Mouse (Mus musculus) adipocyte (in vitro differentiated cells): ENCODE results near the gene Asxl2.
A peak's percentile ranks its signal among the peaks of the same experiment; 100 is the strongest.
"Not testable (repeated sequence)": the region's sequence is repeated elsewhere in the genome, so short reads cannot be mapped to it uniquely, and the experiment has no call there.

Experiments
- DNase-seq: peaks from one replicate; pipeline ENCODE4 v3.0.0-alpha.2; 2016; ENCODE audit warnings: low spot score

The Asxl2 gene

GRCm38 (mm10) chr12:3427891-3428775 is 1.5 kb downstream of the Asxl2 start:
- no peak for DNase-seq

DNA sequence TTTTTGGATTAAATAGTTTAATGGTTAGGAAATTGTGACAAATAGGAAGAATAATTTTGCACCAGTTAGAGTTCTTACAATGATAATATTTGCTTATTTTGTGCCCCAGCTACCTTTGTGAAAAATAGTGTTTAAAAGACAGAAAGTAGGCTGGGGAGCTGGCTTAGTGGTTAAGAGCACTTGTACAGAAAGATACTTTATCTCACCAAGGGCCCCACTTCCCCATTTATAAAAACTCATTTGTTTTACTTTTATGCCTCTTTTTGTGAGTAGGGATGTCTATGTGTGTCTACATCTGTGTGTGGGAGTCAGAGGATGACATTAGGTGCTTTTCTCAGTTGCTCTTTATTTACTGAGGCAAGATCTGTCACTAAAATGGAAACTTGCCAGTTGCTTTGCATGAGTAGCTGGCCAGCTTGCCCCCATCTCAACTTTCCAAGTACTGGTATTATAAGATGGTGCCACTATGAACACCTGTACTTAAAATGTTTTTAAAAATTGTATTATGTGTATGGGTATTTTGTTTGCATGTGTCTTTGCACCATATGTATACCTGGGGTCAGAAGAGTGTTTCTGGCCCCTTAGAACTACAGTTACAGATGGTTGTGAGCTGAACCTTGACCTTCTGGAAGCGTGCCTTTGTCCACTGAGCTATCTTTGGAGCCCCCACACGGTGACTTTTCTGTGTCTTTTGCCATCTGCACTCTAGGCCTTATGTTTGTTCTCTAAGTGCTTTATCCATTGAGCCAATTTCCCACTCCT is 3.2 kb downstream of the Asxl2 start:
- DNase-seq, result no peak

DNA sequence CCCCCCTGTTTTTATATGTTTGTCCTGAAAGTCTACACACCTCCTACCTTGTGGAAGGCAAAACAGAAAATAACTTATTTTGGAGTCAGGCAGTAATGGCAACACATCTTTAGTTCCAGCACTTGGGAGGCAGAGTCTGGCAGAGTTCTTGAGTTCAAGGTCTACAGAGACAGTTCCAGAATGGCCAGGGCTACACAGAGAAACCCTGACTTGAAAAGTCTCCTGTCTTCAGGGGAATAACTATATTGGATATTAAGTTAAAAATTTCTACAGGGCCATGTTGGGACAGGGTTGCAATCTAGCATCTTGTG is 3.7 kb downstream of the Asxl2 start:
- no peak for DNase-seq

GRCm38 (mm10) chr12:3430985-3431384 is 4.3 kb downstream of the Asxl2 start:
- DNase-seq, result no peak

DNA sequence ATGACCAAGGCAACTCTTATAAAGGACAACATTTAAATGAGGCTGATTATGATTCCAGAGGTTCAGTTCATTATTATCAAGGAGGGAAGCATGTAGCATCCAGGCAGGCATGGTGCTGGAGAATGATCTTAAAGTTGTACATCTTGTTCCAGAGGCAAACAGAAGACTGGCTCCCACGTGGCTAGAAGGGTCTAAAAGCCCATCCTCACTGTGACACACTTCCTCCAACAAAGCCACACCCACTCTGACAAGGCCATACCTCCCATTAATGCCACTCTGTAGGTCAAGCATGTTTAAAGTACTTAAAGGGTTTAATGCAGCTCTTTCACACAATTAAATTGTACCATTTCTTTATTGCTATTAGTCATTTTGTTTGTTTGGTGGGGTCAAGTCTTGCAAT is 7.1 kb downstream of the Asxl2 start:
- DNase-seq, result no peak

DNA sequence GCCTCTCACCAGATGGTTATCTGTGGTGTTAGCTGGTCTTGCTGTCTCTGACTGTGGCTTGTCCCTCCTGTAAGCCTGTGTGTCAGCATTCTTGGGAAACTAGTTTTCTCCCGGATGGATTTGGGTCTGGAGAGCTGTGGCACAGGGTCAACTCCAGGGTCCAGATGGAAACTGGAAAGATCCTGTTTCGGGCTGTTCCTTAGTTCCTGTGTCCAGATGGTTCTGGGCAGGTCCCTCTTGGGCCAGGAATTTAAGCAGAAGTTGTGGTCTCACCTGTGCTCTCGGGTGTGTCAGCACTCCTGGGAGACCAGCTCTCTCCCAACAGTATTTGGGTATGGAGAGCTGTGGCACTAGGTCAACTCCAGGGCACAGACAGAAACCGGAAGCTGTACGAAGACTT is 9.8 kb downstream of the Asxl2 start:
- DNase-seq, result no peak

- no peak for DNase-seq
Measured at GRCm38 (mm10) chr12:3437815-3438214, 11.2 kb downstream of the Asxl2 start.

- DNase-seq, result no peak
Measured at GRCm38 (mm10) chr12:3440916-3441315, 14.3 kb downstream of the Asxl2 start.

- no peak for DNase-seq
Measured at GRCm38 (mm10) chr12:3441361-3441760, 14.7 kb downstream of the Asxl2 start.

DNA sequence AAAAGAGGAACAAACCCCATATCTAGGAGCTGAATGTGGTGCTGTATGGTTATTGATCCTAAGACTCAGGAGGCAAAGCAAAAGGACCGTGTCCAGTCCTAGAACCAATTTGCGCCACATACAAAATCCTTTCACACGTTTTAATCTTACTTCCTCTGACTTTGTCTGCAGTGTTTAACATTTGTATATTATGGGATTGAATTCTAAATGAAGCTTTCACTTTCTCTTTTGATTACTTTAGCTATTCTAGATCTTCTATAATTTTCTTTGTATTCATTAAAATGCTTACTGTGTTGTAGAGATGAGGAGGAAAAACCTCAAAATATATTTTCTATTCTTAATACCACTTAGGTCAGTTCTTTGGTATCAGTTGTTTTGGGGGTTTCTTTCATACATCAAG is 26.9 kb downstream of the Asxl2 start:
- no peak for DNase-seq

- DNase-seq, result no peak
Measured at GRCm38 (mm10) chr12:3463087-3463486, 36.4 kb downstream of the Asxl2 start.

- DNase-seq, result no peak
Measured at GRCm38 (mm10) chr12:3499662-3500061, 73.0 kb downstream of the Asxl2 start.

DNA sequence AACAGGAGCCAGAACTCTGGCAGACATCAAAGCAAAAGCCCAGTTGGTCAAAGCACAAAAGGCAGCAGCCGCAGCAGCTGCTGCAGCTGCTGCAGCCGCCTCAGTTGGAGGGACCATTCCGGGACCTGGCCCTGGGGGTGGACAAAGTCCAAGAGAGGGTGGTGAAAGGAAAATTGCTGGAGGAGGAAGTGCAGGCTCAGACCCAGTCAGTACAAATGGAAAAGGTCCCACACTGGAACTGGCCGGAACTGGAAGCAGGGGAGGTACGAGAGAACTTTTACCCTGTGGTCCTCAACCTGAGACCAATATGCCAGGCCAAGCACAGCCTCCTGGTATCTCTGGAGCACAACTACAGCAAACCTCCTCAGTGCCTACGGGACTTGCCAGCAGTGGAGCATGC is 73.4 kb downstream of the Asxl2 start:
- DNase-seq, result no peak

- DNase-seq, result no peak
Measured at GRCm38 (mm10) chr12:3518665-3519297, 92.1 kb downstream of the Asxl2 start.

DNA sequence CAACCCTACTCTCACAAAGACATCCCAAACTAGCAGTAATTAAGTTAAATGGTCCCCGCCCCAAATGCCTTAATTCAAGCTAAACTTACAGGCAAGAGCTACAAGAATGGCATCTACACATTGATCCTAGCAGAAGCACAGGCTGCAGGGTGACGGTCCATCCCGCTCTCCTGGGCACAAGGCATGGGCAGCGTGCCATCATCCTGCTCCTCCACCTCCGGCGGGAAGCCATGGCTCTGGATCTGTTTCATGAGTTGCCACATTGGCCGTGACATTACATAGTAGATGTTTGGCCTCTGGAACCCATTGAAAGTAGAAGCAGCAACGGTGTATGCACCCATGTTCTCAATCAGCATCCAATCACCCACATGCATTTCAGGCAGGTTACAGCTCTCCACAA is 95.1 kb downstream of the Asxl2 start:
- DNase-seq, result not testable (repeated sequence)

- no peak for DNase-seq
Measured at GRCm38 (mm10) chr12:3525536-3525935, 98.9 kb downstream of the Asxl2 start.

GRCm38 (mm10) chr12:3535446-3535845 is 108.8 kb downstream of the Asxl2 start:
- not testable (repeated sequence) for DNase-seq

DNA sequence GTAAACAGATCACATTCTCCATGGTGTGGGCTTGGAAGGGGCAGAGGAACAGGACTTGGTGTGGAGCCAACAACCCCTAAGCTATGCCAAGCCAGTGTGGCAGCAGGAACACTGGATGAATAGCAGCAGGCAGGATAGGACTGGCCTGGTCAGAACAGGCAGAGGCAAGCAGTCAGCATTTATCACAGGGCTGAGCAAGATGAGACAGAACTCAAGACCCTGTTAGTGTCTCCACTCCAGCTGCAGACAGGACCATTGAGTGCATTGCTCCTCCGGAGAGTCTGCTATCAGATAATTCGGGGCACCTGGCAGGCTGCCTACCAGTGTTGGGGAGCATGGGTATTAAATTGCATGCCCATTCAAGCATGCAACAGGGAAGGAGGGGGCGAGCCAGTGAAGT is 111.0 kb downstream of the Asxl2 start:
- DNase-seq, result peak; percentile 54

GRCm38 (mm10) chr12:3538036-3538435 is 111.4 kb downstream of the Asxl2 start:
- DNase-seq, result no peak

DNA sequence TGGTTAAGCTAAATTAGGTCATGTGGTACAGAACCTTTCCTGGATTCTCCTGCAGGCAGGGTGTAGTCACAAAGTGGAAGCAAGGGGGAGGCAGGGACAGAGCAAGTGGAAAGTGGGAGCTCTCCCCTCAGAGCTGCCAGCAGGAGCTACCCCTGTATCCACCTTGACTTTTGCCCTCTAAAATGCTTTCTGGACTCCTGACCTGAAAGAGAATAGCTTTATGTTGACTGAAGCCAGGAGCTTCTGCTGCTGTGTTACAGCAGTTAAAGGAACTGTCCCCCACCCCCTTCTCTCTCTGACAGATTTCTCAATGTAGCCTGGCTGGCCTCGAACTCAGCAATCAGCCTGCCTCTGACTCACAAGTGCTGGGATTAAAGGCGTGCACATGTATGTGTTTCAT is 112.9 kb downstream of the Asxl2 start:
- DNase-seq, result no peak

GRCm38 (mm10) chr12:3540871-3541270 is 114.2 kb downstream of the Asxl2 start:
- DNase-seq, result no peak

- DNase-seq, result no peak
Measured at GRCm38 (mm10) chr12:3545451-3545850, 118.8 kb downstream of the Asxl2 start.

DNA sequence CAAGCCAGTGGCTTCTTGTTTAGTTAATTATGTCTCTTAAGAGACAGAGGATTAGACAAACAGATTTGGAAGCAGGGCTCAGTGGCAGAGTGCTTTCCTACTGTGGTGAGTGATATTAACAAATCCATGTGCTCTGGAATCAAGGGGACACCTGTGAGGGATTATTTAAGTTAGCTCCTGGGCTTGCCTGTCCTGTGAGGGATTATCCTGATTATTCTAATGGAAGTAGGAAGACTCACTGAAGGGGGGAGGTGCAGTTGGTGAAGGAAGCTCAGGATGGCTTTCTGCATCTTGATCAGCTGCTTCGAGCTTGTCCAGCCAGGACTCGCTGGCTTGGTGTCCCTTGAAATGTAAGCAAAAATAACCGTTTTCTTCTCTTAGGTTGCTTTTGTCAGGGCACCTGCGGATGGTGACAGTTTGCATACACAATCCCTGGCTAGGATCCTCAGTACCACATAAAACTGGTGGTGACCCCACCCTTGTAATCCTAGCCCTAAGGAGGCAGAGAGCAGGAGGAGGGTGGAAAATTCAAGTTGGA is 119.5 kb downstream of the Asxl2 start:
- DNase-seq, result no peak
